Mouse (Mus musculus): ENCODE data around the gene Rbm39. TPM values are rescaled to one million over a fixed set of nuclear protein-coding genes. Genes with fewer than 3 reads are reported as not detected.
A peak's percentile ranks its signal among the peaks of the same experiment; 100 is the strongest.

Rbm39 gene
- polyA plus RNA-seq, 1 experiment from 2014 or later = 563 TPM

- peak; percentile 97 for DNase-seq
- H3K27ac ChIP-seq (ENCODE audit: low read depth) = peak within 1 kb of the TSS; percentile 94
- no peak for TF ChIP-seq CTCF (IDR thresholded peaks at IDR 0.05; ENCODE audit: low read depth)
- under 1% methylated on average over 74 of the region's 74 CpGs for WGBS
- peak within 1 kb of the TSS; percentile 95 for H3K4me3 ChIP-seq (ENCODE audit: low read depth, low read length)
- H3K9ac ChIP-seq = peak within 1 kb of the TSS; percentile 98
- H3K36me3 ChIP-seq (ENCODE audit: insufficient read depth) = peaks cover 8% of the 10 kb centered on the region; the same call in 1 of the 2 replicates
- no peaks in the 10 kb centered on the region for H3K9me3 ChIP-seq (ENCODE audit: low read depth, low read length)
- peak within 1 kb of the TSS; percentile 81 for H3K4me2 ChIP-seq
- ATAC-seq (ENCODE audit: insufficient read depth) = peak; percentile 93
- H3K27me3 ChIP-seq (ENCODE audit: insufficient read depth, low read length) = no peaks in the 10 kb centered on the region
- H3K4me1 ChIP-seq (ENCODE audit: insufficient read depth) = peaks cover 8% of the 10 kb centered on the region
These were observed 68.5 kb downstream of the Rbm39 start, which contains the start of the genes Cpne1 and Rbm12 for GRCm38 (mm10) chr2:156111358-156112079. TSS of gene Cpne1 (minus strand) at chr2:156111965. TSS of gene Rbm12 (minus strand) at chr2:156111978.

GRCm38 (mm10) chr2:156110627-156111357, 69.2 kb downstream of the Rbm39 start:
- peak overlapping the region; percentile 98 for H3K9ac ChIP-seq
- H3K4me3 ChIP-seq (ENCODE audit: low read depth, low read length) = peak overlapping the region; percentile 95
- H3K27me3 ChIP-seq (ENCODE audit: insufficient read depth, low read length) = no peaks in the 10 kb centered on the region
- peak; percentile 60 for DNase-seq
- H3K27ac ChIP-seq (ENCODE audit: low read depth) = peak overlapping the region; percentile 94
- no peak for TF ChIP-seq CTCF (IDR thresholded peaks at IDR 0.05; ENCODE audit: low read depth)
- under 1% methylated on average over 16 of the region's 16 CpGs for WGBS
- ATAC-seq (ENCODE audit: insufficient read depth) = peak; percentile 79
- peaks cover 16% of the 10 kb centered on the region for H3K36me3 ChIP-seq (ENCODE audit: insufficient read depth)
- H3K4me2 ChIP-seq = peak overlapping the region; percentile 81
- no peaks in the 10 kb centered on the region for H3K9me3 ChIP-seq (ENCODE audit: low read depth, low read length)
- peaks cover 8% of the 10 kb centered on the region for H3K4me1 ChIP-seq (ENCODE audit: insufficient read depth)

Other genes with a start within 250 kb of the Rbm39 start
- gene Uqcc1, start 249.9 kb downstream of the Rbm39 start, polyA plus RNA-seq (2014; fragmentation: Nextera tagmentation; extraction: Ambion mirVana) = 52.0 and 52.9 TPM in 2 replicates
- gene Gm15557, start 239.5 kb downstream of the Rbm39 start, polyA plus RNA-seq (2014; fragmentation: Nextera tagmentation; extraction: Ambion mirVana) = not detected in 2 replicates
- 0.34 and 0.41 TPM in 2 replicates for gene Gdf5, start 234.9 kb downstream of the Rbm39 start, polyA plus RNA-seq (2014; fragmentation: Nextera tagmentation; extraction: Ambion mirVana)
- 23.5 and 24.6 TPM in 2 replicates for gene Cep250, start 223.8 kb downstream of the Rbm39 start, polyA plus RNA-seq (2014; fragmentation: Nextera tagmentation; extraction: Ambion mirVana)
- 0.51 and 1.9 TPM in 2 replicates for gene 6430550D23Rik, start 172.3 kb downstream of the Rbm39 start, polyA plus RNA-seq (2014; fragmentation: Nextera tagmentation; extraction: Ambion mirVana)
- 219 and 239 TPM in 2 replicates for gene Ergic3, start 172.2 kb downstream of the Rbm39 start, polyA plus RNA-seq (2014; fragmentation: Nextera tagmentation; extraction: Ambion mirVana)
- not detected in 2 replicates for gene Fer1l4, start 127.3 kb downstream of the Rbm39 start, polyA plus RNA-seq (2014; fragmentation: Nextera tagmentation; extraction: Ambion mirVana)
- 3.2 and 3.9 TPM in 2 replicates for gene Spag4, start 115.1 kb downstream of the Rbm39 start, polyA plus RNA-seq (2014; fragmentation: Nextera tagmentation; extraction: Ambion mirVana)
- gene Cpne1, start 68.3 kb downstream of the Rbm39 start, polyA plus RNA-seq (2014; fragmentation: Nextera tagmentation; extraction: Ambion mirVana) = 66.7 and 70.2 TPM in 2 replicates
- 36.9 and 41.2 TPM in 2 replicates for gene Rbm12, start 68.3 kb downstream of the Rbm39 start, polyA plus RNA-seq (2014; fragmentation: Nextera tagmentation; extraction: Ambion mirVana)
- 11.0 and 16.6 TPM in 2 replicates for gene Gm28036, start 53.1 kb downstream of the Rbm39 start, polyA plus RNA-seq (2014; fragmentation: Nextera tagmentation; extraction: Ambion mirVana)
- 396 and 414 TPM in 2 replicates for gene Romo1, start 36.2 kb downstream of the Rbm39 start, polyA plus RNA-seq (2014; fragmentation: Nextera tagmentation; extraction: Ambion mirVana)
- gene Nfs1, start 36.1 kb downstream of the Rbm39 start, polyA plus RNA-seq (2014; fragmentation: Nextera tagmentation; extraction: Ambion mirVana) = 37.5 and 40.9 TPM in 2 replicates
- gene Phf20, start 16.2 kb upstream of the Rbm39 start, polyA plus RNA-seq (2014; fragmentation: Nextera tagmentation; extraction: Ambion mirVana) = 73.6 and 77.3 TPM in 2 replicates
- 3.5 and 3.9 TPM in 2 replicates for gene Cnbd2, start 132.1 kb upstream of the Rbm39 start, polyA plus RNA-seq (2014; fragmentation: Nextera tagmentation; extraction: Ambion mirVana)
- 61.0 and 66.3 TPM in 2 replicates for gene Scand1, start 132.5 kb upstream of the Rbm39 start, polyA plus RNA-seq (2014; fragmentation: Nextera tagmentation; extraction: Ambion mirVana)
- gene Epb41l1, start 240.7 kb upstream of the Rbm39 start, polyA plus RNA-seq (2014; fragmentation: Nextera tagmentation; extraction: Ambion mirVana) = 2.1 and 3.2 TPM in 2 replicates